Mouse (Mus musculus) layer of hippocampus, adult 18-20 months (tissue): ENCODE results near the gene Rnf19b. TPM values are rescaled to one million over a fixed set of nuclear protein-coding genes. Genes with fewer than 3 reads are reported as not detected.
A peak's percentile ranks its signal among the peaks of the same experiment; 100 is the strongest.

ENCODE experiments used
- DNase-seq, 2 experiments: peaks; one replicate each; pipeline ENCODE4 v3.0.0; 2022; ENCODE audit warnings: low spot score in 2 of 2
- long read RNA-seq: library from polyadenylated mRNA; stranded (forward); transcript quantifications from one replicate; pipeline ENCODE4 v2.0.0, GENCODE M21; 2021
- total RNA-seq, 2 experiments: library from RNA; stranded (reverse); gene quantifications; 2 replicates each; pipeline ENCODE4 v1.2.3; 2021

Rnf19b gene
- 10 to 100 TPM; 43.5 to 46.4 TPM for total RNA-seq
- long read RNA-seq, transcript Rnf19b-202 (9 exons, 1,992 nt): minor isoform, 5 of 61 reads
- long read RNA-seq, transcript Rnf19b-206 (9 exons, 2,532 nt): major isoform, 54 of 61 reads
- long read RNA-seq, partial matches to known transcripts: 0 of 61 reads
- long read RNA-seq, other reads (novel, unspliced or antisense): 2 of 61 reads

- peak in 1 of 2 experiments; percentile 25 for DNase-seq
These were observed at the start of gene Rnf19b for GRCm38 (mm10) chr4:129058207-129059092. Gene Rnf19b (plus strand): TSS chr4:129058271.

- no peak for DNase-seq
These were observed 49.4 kb upstream of the Rnf19b start for GRCm38 (mm10) chr4:129008672-129009071.

GRCm38 (mm10) chr4:129009521-129009920, 48.5 kb upstream of the Rnf19b start:
- DNase-seq: no peak

GRCm38 (mm10) chr4:129011604-129012121, 46.4 kb upstream of the Rnf19b start:
- no peak for DNase-seq

GRCm38 (mm10) chr4:129013151-129013864, 44.8 kb upstream of the Rnf19b start:
- no peak for DNase-seq

GRCm38 (mm10) chr4:129016329-129016728, 41.7 kb upstream of the Rnf19b start:
- DNase-seq: no peak

- DNase-seq: no peak
These were observed 40.9 kb upstream of the Rnf19b start for GRCm38 (mm10) chr4:129017150-129017549.

GRCm38 (mm10) chr4:129018788-129019435, 39.2 kb upstream of the Rnf19b start:
- no peak for DNase-seq

- no peak for DNase-seq
These were observed 38.3 kb upstream of the Rnf19b start for GRCm38 (mm10) chr4:129019788-129020187.

GRCm38 (mm10) chr4:129020454-129020853, 37.6 kb upstream of the Rnf19b start:
- peak; percentile 57 to 76 for DNase-seq

GRCm38 (mm10) chr4:129021426-129021825, 36.6 kb upstream of the Rnf19b start:
- DNase-seq: no peak

GRCm38 (mm10) chr4:129021886-129022285, 36.2 kb upstream of the Rnf19b start:
- no peak for DNase-seq

- DNase-seq: no peak
These were observed 34.2 kb upstream of the Rnf19b start for GRCm38 (mm10) chr4:129023884-129024283.

- DNase-seq: no peak
These were observed 33.3 kb upstream of the Rnf19b start for GRCm38 (mm10) chr4:129024775-129025174.

GRCm38 (mm10) chr4:129025707-129026106, 32.4 kb upstream of the Rnf19b start:
- no peak for DNase-seq

GRCm38 (mm10) chr4:129030746-129031145, 27.3 kb upstream of the Rnf19b start:
- DNase-seq: no peak

- no peak for DNase-seq
These were observed 26.6 kb upstream of the Rnf19b start for GRCm38 (mm10) chr4:129031408-129031965.

- DNase-seq: no peak
These were observed 25.7 kb upstream of the Rnf19b start for GRCm38 (mm10) chr4:129032133-129032962.

GRCm38 (mm10) chr4:129032963-129033951, 24.8 kb upstream of the Rnf19b start:
- peak in 1 of 2 experiments; percentile 40 for DNase-seq
